Mouse (Mus musculus): Measurements from ENCODE around the gene Foxn3. TPM values are rescaled to one million over a fixed set of nuclear protein-coding genes. Genes with fewer than 3 reads are reported as not detected.

Gene Foxn3
- polyA plus RNA-seq, 1 experiment from 2014 or later, result 75.5 TPM

DNA sequence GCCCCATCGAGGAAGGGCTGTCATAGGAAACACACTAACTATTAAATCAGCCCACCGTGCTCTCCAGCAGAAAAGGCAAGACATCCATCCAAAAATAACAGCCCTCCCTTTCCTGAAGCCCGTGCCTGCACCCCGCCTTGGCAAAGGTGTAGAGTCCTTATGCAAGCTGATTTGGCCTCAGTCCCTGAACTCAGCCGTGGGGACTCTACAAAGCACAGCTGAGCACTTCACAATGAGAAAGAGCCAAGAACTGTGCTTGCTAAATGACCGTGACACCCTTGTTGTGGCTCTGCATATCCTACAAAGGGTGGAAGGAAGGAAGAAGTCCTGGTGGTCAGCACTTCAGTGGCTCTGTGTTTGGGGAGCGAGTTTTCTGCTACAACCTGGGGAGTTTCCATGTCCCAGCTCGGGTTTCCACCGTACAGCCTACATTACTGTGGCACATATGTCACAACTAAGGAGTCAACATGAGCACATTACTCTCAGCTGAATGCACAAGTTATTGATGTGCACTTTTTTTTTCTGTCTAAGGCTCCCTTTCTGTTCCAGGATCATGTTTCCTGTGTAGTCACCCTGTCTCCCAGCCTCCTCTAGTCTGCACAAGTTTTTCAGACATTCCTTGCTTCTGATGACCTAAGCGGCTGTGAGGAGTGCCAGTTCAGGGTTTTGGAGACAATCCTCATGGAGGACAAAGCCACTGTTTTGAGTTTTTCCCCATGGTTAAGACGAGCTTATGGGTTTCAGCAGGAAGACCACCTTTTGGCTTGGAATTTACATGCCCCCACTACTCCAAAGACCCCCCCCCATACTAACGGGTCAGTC, 226.8 kb downstream of the Foxn3 start:
- Histone ChIP-seq H3K27me3 (ENCODE audit: control insufficient read depth, insufficient read depth, low read length) (no peaks in the 10 kb centered on the region), H3K9me3 (replicated peaks; ENCODE audit: control insufficient read depth, low read length) (no peaks in the 10 kb centered on the region), H3K27ac (ENCODE audit: low read depth, low read length) (peak overlapping the region; percentile 55; the same call in 1 of the 2 replicates), H3K4me3 (ENCODE audit: low read depth, low read length) (no peak overlapping the region), H3K4me1 (ENCODE audit: control insufficient read depth, insufficient read depth, low read length) (peaks cover 41% of the 10 kb centered on the region), H3K4me2 (no peak overlapping the region), H3K36me3 (ENCODE audit: control insufficient read depth, insufficient read depth, low read length) (no peaks in the 10 kb centered on the region), H3K9ac (ENCODE audit: low read depth, low read length) (no peak overlapping the region)
- 36% methylated on average over 12 of the region's 12 CpGs for WGBS (ENCODE audit: insufficient replicate concordance)
- no peak for ATAC-seq (replicated peaks; ENCODE audit: insufficient number of reproducible peaks, low FRiP score, low TSS enrichment)

DNA sequence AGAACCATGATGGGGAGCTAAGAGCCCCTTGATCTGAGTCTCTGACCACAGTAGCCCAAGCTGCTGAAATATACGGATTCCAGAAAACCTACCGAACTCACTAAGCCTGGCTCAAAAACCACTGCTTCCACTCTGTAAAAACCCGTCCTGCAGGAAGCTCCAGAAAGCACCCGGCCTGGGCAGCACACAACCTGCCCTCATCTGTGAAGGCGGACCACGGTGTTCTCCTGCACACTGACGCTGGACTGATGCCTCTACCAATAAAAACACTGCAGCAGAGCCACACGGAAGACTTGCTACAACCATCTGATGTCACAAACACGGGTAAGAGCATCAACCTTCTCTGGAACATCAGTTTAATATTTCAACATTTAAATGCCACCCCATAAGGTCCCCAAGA, 227.8 kb downstream of the Foxn3 start:
- H3K36me3 ChIP-seq (ENCODE audit: control insufficient read depth, insufficient read depth, low read length), result no peaks in the 10 kb centered on the region
- peaks cover 43% of the 10 kb centered on the region for H3K4me1 ChIP-seq (ENCODE audit: control insufficient read depth, insufficient read depth, low read length)
- H3K9ac ChIP-seq (ENCODE audit: low read depth, low read length), result no peak overlapping the region
- no peaks in the 10 kb centered on the region for H3K27me3 ChIP-seq (ENCODE audit: control insufficient read depth, insufficient read depth, low read length)
- no peak overlapping the region for H3K4me2 ChIP-seq
- ATAC-seq (replicated peaks; ENCODE audit: insufficient number of reproducible peaks, low FRiP score, low TSS enrichment), result no peak
- no peaks in the 10 kb centered on the region for H3K9me3 ChIP-seq (replicated peaks; ENCODE audit: control insufficient read depth, low read length)
- H3K27ac ChIP-seq (ENCODE audit: low read depth, low read length), result no peak overlapping the region
- no peak overlapping the region for H3K4me3 ChIP-seq (ENCODE audit: low read depth, low read length)
- 80% methylated on average over 9 of the region's 9 CpGs for WGBS (ENCODE audit: insufficient replicate concordance)

DNA sequence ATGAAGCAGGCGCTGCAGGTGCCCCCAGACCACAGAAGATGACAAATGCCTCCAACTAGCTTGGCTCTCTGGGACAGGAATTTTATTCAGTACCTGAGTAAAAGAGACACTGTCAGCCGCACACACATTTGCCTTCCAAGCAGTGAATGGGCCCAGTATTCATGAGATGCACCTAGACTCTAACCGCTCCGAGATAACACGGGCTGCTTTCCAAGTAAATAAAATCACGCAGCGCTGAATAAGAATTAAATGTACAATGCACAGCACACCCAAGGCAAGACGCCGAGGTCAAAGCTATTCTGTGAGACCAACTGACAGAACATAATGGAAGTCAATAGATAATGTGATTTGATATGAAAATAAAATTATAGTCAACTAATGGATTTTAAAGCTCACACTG, 229.4 kb downstream of the Foxn3 start:
- no peak overlapping the region for H3K9ac ChIP-seq (ENCODE audit: low read depth, low read length)
- no peaks in the 10 kb centered on the region for H3K27me3 ChIP-seq (ENCODE audit: control insufficient read depth, insufficient read depth, low read length)
- H3K4me3 ChIP-seq (ENCODE audit: low read depth, low read length), result no peak overlapping the region
- H3K4me2 ChIP-seq, result no peak overlapping the region
- no peaks in the 10 kb centered on the region for H3K36me3 ChIP-seq (ENCODE audit: control insufficient read depth, insufficient read depth, low read length)
- no peak for ATAC-seq (replicated peaks; ENCODE audit: insufficient number of reproducible peaks, low FRiP score, low TSS enrichment)
- 86% methylated on average over 9 of the region's 9 CpGs for WGBS (ENCODE audit: insufficient replicate concordance)
- peaks cover 55% of the 10 kb centered on the region for H3K4me1 ChIP-seq (ENCODE audit: control insufficient read depth, insufficient read depth, low read length)
- no peak overlapping the region for H3K27ac ChIP-seq (ENCODE audit: low read depth, low read length)
- no peaks in the 10 kb centered on the region for H3K9me3 ChIP-seq (replicated peaks; ENCODE audit: control insufficient read depth, low read length)

DNA sequence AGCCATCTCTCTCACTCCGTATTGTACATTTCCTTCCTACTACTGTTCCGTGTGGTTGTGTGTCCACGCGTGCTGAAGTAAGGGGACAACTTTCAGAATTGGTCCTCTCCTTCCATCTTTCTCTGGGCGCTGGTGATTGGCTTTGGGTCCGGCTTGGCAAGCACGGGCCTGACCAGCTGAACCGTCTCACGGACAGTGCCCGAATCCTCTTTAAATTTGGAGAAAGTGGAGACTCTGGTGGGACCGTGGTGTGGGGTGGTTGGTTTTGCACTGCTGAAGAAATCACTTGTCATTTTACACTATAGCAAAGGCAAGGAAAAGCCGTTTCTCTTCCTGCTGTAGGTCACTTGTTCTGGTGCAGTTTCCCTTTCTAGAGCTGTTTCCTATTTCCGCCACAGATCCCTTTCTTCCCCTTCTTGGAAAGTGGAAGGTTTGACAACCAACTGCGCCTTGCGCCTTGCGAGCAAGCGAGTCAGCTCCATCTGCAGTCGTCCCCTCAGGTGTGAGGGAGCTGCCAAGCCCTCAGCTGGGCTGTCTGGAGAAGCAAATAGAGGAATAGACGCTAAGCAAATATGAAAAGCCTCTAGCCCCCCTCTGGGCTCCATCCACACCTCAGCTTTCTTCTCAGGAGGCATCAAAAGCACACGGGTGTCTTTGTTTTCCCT, 229.9 kb downstream of the Foxn3 start:
- Histone ChIP-seq H3K27me3 (ENCODE audit: control insufficient read depth, insufficient read depth, low read length) (no peaks in the 10 kb centered on the region), H3K27ac (ENCODE audit: low read depth, low read length) (no peak overlapping the region), H3K9ac (ENCODE audit: low read depth, low read length) (no peak overlapping the region), H3K9me3 (replicated peaks; ENCODE audit: control insufficient read depth, low read length) (no peaks in the 10 kb centered on the region), H3K4me1 (ENCODE audit: control insufficient read depth, insufficient read depth, low read length) (peaks cover 59% of the 10 kb centered on the region), H3K4me3 (ENCODE audit: low read depth, low read length) (no peak overlapping the region), H3K4me2 (no peak overlapping the region), H3K36me3 (ENCODE audit: control insufficient read depth, insufficient read depth, low read length) (no peaks in the 10 kb centered on the region)
- no peak for ATAC-seq (replicated peaks; ENCODE audit: insufficient number of reproducible peaks, low FRiP score, low TSS enrichment)
- WGBS (ENCODE audit: insufficient replicate concordance), result 83% methylated on average over 20 of the region's 20 CpGs

DNA sequence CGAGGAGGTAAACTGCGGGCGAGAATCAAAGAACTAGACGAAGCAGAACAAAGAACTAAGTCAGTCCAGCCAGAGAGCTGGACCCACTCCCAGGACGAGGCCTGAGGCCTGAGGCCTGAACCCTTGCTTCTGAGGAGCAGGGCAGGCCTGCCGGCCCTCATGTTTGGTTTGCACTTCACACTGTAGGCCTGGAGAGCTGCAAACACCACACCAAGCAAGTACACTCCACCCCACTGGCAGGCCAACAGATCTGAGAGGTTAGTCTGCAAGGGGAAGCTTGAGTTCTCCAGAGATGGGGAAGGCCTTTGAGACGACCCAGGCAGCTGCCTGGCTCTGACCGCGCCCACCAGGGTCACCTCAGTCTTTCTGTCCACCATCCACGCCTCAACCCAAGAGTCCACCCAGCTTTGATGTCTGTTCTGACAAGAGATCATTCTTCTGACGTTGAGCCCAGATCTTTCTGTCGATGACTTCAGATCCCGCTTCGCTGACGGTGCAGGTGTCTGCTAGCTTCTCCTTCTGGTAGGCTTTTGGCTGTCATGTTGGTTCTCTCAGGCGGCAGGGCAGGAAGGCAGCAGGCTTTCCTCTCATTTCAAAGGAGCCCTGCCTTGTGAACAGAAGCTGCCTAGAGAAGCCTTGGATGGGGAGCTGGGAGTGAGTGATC, 231.1 kb downstream of the Foxn3 start:
- 55% methylated on average over 16 of the region's 16 CpGs for WGBS (ENCODE audit: insufficient replicate concordance)
- Histone ChIP-seq H3K9ac (ENCODE audit: low read depth, low read length) (no peak overlapping the region), H3K9me3 (replicated peaks; ENCODE audit: control insufficient read depth, low read length) (no peaks in the 10 kb centered on the region), H3K27me3 (ENCODE audit: control insufficient read depth, insufficient read depth, low read length) (no peaks in the 10 kb centered on the region), H3K4me3 (ENCODE audit: low read depth, low read length) (no peak overlapping the region), H3K27ac (ENCODE audit: low read depth, low read length) (0 out of 2 replicates have a peak overlapping the region, but pooled peaks have one; percentile 24), H3K4me1 (ENCODE audit: control insufficient read depth, insufficient read depth, low read length) (peaks cover 58% of the 10 kb centered on the region), H3K4me2 (no peak overlapping the region), H3K36me3 (ENCODE audit: control insufficient read depth, insufficient read depth, low read length) (no peaks in the 10 kb centered on the region)
- ATAC-seq (replicated peaks; ENCODE audit: insufficient number of reproducible peaks, low FRiP score, low TSS enrichment), result no peak

DNA sequence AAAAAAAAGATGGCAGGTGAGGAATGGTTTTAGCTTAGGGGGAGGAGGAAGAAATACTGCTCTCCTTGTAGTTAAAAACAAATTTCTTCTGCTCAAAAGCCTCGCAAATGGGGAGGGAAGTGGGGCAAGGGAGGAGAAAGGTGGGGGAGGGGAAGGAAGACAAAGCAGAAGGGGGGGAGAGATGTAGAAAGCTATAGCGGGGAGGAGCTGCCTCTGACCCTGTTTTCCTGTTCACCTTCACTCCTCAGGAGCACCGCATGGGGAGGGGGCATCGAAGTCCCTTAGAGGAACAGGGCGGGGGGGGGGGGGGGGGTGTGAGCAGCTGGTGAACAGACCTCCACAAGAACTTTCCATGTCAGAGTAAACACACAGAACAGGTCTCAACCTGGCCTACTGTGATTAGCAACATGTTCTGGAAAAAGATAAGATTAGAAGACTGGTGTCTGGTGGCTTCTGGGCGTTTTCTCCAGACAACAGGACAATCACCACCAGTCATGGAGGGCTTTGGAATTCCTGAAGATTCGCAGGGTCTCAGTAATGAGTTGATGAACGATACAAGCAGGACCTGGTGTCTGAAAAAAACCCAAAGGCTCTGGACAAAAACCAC, 231.9 kb downstream of the Foxn3 start:
- Histone ChIP-seq H3K4me1 (ENCODE audit: control insufficient read depth, insufficient read depth, low read length) (peaks cover 51% of the 10 kb centered on the region), H3K27me3 (ENCODE audit: control insufficient read depth, insufficient read depth, low read length) (no peaks in the 10 kb centered on the region), H3K4me3 (ENCODE audit: low read depth, low read length) (no peak overlapping the region), H3K36me3 (ENCODE audit: control insufficient read depth, insufficient read depth, low read length) (no peaks in the 10 kb centered on the region), H3K9me3 (replicated peaks; ENCODE audit: control insufficient read depth, low read length) (no peaks in the 10 kb centered on the region), H3K4me2 (no peak overlapping the region), H3K9ac (ENCODE audit: low read depth, low read length) (no peak overlapping the region), H3K27ac (ENCODE audit: low read depth, low read length) (peak overlapping the region; percentile 24; the same call in 1 of the 2 replicates)
- no peak; the same call in 1 of the 2 replicates for ATAC-seq (replicated peaks; ENCODE audit: insufficient number of reproducible peaks, low FRiP score, low TSS enrichment)
- 10% methylated on average over 7 of the region's 8 CpGs for WGBS (ENCODE audit: insufficient replicate concordance)

DNA sequence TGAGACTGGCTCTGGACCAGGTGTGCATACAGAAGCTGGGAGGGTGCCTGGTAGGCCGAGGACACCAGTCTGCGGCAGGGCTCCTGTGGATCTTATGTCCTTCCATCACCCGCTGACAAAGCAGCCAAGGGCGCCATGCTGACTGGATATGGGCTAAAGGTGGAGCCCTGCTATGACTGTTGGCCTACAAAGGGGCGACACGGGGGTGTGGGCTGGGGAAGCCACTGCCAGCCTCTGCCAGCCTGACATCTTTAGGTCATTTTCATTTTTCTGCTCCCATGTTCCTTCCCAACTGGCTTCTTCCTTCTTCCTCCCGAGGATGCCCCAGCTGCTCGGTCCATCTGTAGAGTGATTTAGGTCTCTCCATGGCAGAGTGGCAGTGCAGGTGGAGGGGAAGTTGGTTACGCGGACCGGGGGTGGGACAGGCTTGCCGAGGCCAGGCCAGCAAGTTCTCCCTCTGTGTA, 232.5 kb downstream of the Foxn3 start:
- H3K36me3 ChIP-seq (ENCODE audit: control insufficient read depth, insufficient read depth, low read length), result no peaks in the 10 kb centered on the region
- peaks cover 51% of the 10 kb centered on the region for H3K4me1 ChIP-seq (ENCODE audit: control insufficient read depth, insufficient read depth, low read length)
- H3K27ac ChIP-seq (ENCODE audit: low read depth, low read length), result no peak overlapping the region
- no peak overlapping the region for H3K9ac ChIP-seq (ENCODE audit: low read depth, low read length)
- H3K27me3 ChIP-seq (ENCODE audit: control insufficient read depth, insufficient read depth, low read length), result no peaks in the 10 kb centered on the region
- ATAC-seq (replicated peaks; ENCODE audit: insufficient number of reproducible peaks, low FRiP score, low TSS enrichment), result no peak
- WGBS (ENCODE audit: insufficient replicate concordance), result 77% methylated on average over 12 of the region's 12 CpGs
- H3K9me3 ChIP-seq (replicated peaks; ENCODE audit: control insufficient read depth, low read length), result no peaks in the 10 kb centered on the region
- no peak overlapping the region for H3K4me3 ChIP-seq (ENCODE audit: low read depth, low read length)
- no peak overlapping the region for H3K4me2 ChIP-seq
